Mouse (Mus musculus): ENCODE results near the gene Coro1b. TPM values are rescaled to one million over a fixed set of nuclear protein-coding genes. Genes with fewer than 3 reads are reported as not detected.
A peak's percentile ranks its signal among the peaks of the same experiment; 100 is the strongest.

Gene Coro1b
- total and polyA plus RNA-seq, 2 experiments from 2014 or later, result 95.2 to 116 TPM

DNA sequence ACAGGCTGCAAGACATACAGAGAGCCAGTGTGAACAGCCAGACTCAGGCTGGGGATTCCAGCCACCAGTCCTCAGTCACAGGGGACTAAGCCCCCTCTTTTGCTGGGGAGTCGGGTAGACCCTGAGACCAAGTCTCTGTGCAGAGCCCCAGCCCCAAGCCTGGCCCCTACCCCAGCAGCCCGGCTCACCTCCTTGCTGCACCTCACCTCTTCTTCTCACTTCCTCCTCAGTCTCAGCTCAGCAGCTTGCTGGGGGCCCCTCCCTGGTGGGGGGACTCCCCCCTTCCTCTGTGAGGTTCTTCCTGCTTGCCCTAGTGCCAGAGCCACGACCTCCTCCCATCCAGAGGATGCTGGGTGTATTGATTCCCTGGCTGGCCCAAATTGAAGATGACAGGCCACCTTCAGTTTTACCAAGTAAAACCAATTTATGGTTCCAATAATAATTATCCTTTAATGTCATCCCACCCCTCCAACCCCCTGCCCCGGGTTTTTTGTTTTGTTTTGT, 42.5 kb downstream of the Coro1b start, which contains the start of gene Tbc1d10c:
Gene Tbc1d10c, minus strand, starts transcription at position 454 of the 504 bp plus-strand sequence.
- peak within 1 kb of the TSS; percentile 100 for H3K9ac ChIP-seq (replicated peaks; ENCODE audit: low read length, poor library complexity, severe bottlenecking)
- ATAC-seq (ENCODE audit: low FRiP score) (no peak), DNase-seq (ENCODE audit: low spot score) (no peak)
- H3K27me3 ChIP-seq (ENCODE audit: insufficient read depth, low read length), result no peaks in the 10 kb centered on the region
- H3K4me2 ChIP-seq (ENCODE audit: low read depth, low read length, poor library complexity, severe bottlenecking), result peak within 1 kb of the TSS; percentile 88
- 67% methylated on average over 4 of the region's 4 CpGs for WGBS
- TF ChIP-seq CTCF (IDR thresholded peaks at IDR 0.05), result no peak
- peak within 1 kb of the TSS; percentile 94 for H3K4me3 ChIP-seq (ENCODE audit: low read depth, low read length)
- peak within 1 kb of the TSS; percentile 94 for H3K27ac ChIP-seq (ENCODE audit: low read depth, low read length)
- peaks cover 20% of the 10 kb centered on the region; the same call in 1 of the 2 replicates for H3K36me3 ChIP-seq (ENCODE audit: insufficient read depth, low read length)
- no peaks in the 10 kb centered on the region for H3K9me3 ChIP-seq (ENCODE audit: low read length)
- peaks cover 10% of the 10 kb centered on the region for H3K4me1 ChIP-seq (ENCODE audit: insufficient read depth, low read length)

DNA sequence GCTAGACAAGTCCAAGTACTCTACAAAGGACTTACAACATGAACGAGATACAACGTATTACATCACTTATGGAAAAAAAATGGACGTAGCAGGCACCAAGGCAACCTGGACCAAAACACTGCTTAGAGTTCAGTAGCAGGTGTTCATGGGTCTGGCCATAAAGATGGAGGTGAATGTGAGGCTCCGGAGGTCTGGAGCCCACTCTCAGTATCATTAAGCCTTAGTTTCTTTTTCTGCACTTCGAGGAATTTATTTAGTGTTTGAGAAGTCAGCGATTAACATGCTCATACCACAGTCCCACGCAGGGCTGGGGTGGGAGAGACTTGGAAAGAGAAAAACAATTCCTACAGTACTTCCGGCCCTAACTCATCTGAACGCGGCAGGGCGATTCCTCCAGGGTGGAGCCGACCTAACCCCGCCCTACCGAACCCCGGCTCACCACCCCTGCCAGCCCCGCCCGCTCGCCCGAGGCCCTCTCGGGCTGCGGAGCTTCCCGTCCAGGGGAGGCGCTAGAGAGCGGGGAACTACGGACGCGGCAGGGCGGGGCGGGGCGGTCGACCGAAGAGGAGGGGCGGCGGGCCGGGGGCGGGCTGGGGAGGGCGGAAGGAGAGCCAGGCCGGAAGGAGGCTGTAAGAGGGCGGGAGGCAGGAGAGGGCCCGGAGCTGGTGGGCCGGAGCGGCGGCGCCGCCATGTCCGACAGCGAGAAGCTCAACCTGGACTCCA, 43.3 kb downstream of the Coro1b start, which contains the start of gene Ppp1ca:
Gene Ppp1ca, plus strand, starts transcription at position 538 of the 723 bp plus-strand sequence.
- peak; percentile 81 for TF ChIP-seq CTCF (IDR thresholded peaks at IDR 0.05)
- Histone ChIP-seq H3K9me3 (ENCODE audit: low read length) (no peaks in the 10 kb centered on the region), H3K36me3 (ENCODE audit: insufficient read depth, low read length) (peaks cover 28% of the 10 kb centered on the region), H3K4me2 (ENCODE audit: low read depth, low read length, poor library complexity, severe bottlenecking) (peak within 1 kb of the TSS; percentile 88), H3K9ac (replicated peaks; ENCODE audit: low read length, poor library complexity, severe bottlenecking) (peak within 1 kb of the TSS; percentile 100), H3K27ac (ENCODE audit: low read depth, low read length) (peak within 1 kb of the TSS; percentile 94), H3K27me3 (ENCODE audit: insufficient read depth, low read length) (no peaks in the 10 kb centered on the region), H3K4me3 (ENCODE audit: low read depth, low read length) (peak within 1 kb of the TSS; percentile 94), H3K4me1 (ENCODE audit: insufficient read depth, low read length) (peaks cover 10% of the 10 kb centered on the region)
- peak; percentile 88 for ATAC-seq (ENCODE audit: low FRiP score)
- peak; percentile 90 for DNase-seq (ENCODE audit: low spot score)
- 6% methylated on average over 29 of the region's 47 CpGs for WGBS

DNA sequence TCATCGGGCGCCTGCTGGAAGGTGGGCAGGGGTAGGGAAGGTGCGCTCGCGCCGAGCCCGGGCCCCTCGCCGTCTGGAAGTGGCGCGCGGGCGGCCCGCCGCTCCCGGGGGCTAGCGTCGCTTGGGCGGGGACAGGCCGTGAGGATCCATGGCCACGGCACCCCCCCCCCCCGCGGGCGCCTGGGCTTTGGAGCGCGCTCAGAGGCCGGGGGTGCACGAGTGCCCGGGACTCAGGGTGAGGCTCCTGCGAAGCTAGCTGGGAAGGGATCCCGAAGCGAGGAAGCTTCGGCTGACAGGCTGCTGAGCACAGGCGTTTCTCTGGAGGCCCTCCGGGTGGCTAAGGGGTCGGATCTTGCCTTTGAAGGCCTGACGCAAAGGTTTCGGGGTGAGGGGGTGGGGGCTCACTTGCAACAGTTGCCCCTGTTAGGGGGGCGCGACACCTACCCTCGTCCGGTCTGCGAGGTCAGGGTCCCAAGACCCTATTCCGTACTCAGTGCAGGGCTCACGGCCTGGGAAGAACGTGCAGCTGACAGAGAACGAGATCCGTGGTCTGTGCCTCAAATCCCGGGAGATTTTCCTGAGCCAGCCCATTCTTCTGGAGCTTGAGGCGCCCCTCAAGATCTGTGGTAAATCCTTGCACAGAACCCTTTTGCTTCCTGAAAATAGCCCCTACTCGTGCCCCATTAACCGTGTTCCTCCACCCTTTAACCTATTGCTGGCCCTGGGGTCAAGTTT, 44.0 kb downstream of the Coro1b start:
- ATAC-seq (ENCODE audit: low FRiP score) (peak; percentile 44), DNase-seq (ENCODE audit: low spot score) (peak; percentile 58)
- H3K36me3 ChIP-seq (ENCODE audit: insufficient read depth, low read length), result peaks cover 36% of the 10 kb centered on the region
- no peaks in the 10 kb centered on the region for H3K9me3 ChIP-seq (ENCODE audit: low read length)
- peaks cover 10% of the 10 kb centered on the region for H3K4me1 ChIP-seq (ENCODE audit: insufficient read depth, low read length)
- TF ChIP-seq CTCF (IDR thresholded peaks at IDR 0.05), result no peak
- no peaks in the 10 kb centered on the region for H3K27me3 ChIP-seq (ENCODE audit: insufficient read depth, low read length)
- peak overlapping the region; percentile 94 for H3K4me3 ChIP-seq (ENCODE audit: low read depth, low read length)
- H3K9ac ChIP-seq (replicated peaks; ENCODE audit: low read length, poor library complexity, severe bottlenecking), result peak overlapping the region; percentile 100
- under 1% methylated on average over 48 of the region's 52 CpGs for WGBS
- peak overlapping the region; percentile 94 for H3K27ac ChIP-seq (ENCODE audit: low read depth, low read length)
- H3K4me2 ChIP-seq (ENCODE audit: low read depth, low read length, poor library complexity, severe bottlenecking), result peak overlapping the region; percentile 88

DNA sequence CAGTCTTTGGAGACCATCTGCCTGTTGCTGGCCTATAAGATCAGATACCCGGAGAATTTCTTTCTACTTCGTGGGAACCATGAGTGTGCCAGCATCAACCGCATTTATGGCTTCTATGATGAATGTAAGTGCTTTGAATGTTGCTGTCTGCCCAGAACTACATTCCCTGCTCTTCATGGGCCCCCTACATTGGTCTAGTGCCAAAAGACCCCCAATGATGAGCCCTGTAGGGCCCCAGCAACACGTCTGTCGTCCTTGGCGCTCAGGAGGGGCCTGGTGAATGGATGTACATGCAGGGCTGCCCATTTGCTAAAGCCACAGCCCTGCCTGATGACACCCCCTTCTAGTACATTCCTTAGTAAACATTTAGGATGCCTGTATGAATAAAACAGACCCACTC, 44.7 kb downstream of the Coro1b start:
- ATAC-seq (ENCODE audit: low FRiP score) (no peak), DNase-seq (ENCODE audit: low spot score) (no peak)
- H3K4me3 ChIP-seq (ENCODE audit: low read depth, low read length), result peak overlapping the region; percentile 94
- H3K4me1 ChIP-seq (ENCODE audit: insufficient read depth, low read length), result peaks cover 10% of the 10 kb centered on the region
- H3K27me3 ChIP-seq (ENCODE audit: insufficient read depth, low read length), result no peaks in the 10 kb centered on the region
- H3K4me2 ChIP-seq (ENCODE audit: low read depth, low read length, poor library complexity, severe bottlenecking), result peak overlapping the region; percentile 88
- peak overlapping the region; percentile 94; the same call in 1 of the 2 replicates for H3K27ac ChIP-seq (ENCODE audit: low read depth, low read length)
- 51% methylated on average over 6 of the region's 6 CpGs for WGBS
- no peak for TF ChIP-seq CTCF (IDR thresholded peaks at IDR 0.05)
- H3K9ac ChIP-seq (replicated peaks; ENCODE audit: low read length, poor library complexity, severe bottlenecking), result peak overlapping the region; percentile 100
- no peaks in the 10 kb centered on the region for H3K9me3 ChIP-seq (ENCODE audit: low read length)
- H3K36me3 ChIP-seq (ENCODE audit: insufficient read depth, low read length), result peaks cover 36% of the 10 kb centered on the region

DNA sequence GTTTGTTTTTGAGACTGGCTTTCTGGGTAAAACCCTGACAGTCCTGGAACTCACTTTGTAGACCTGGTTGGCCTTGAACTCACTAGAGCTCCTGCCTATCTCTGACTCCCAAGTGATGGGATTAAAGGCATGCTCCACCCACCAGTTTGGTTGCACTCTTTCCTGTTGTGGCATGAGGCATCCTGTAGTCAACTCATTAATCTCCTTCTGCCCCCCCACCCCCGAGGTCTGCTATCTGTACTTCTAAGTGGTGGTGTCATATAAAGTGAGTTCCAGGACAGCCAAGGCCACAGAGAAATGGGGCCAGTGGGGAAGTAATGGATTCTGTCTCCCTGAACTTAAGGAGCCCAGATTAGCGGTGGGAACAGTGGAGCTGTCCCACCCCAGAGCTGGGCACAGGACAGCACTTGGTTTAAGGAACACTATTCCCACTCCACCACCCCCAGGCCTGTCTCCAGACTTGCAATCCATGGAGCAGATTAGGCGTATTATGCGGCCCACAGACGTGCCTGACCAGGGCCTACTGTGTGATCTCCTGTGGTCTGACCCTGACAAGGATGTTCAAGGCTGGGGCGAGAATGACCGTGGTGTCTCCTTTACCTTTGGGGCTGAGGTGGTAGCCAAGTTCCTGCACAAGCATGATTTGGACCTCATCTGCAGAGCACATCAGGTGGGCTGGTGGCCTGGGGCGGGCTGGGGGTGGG, 45.8 kb downstream of the Coro1b start:
- Histone ChIP-seq H3K9ac (replicated peaks; ENCODE audit: low read length, poor library complexity, severe bottlenecking) (no peak overlapping the region), H3K27me3 (ENCODE audit: insufficient read depth, low read length) (no peaks in the 10 kb centered on the region), H3K27ac (ENCODE audit: low read depth, low read length) (no peak overlapping the region), H3K9me3 (ENCODE audit: low read length) (no peaks in the 10 kb centered on the region), H3K4me2 (ENCODE audit: low read depth, low read length, poor library complexity, severe bottlenecking) (no peak overlapping the region), H3K4me1 (ENCODE audit: insufficient read depth, low read length) (peaks cover 10% of the 10 kb centered on the region), H3K36me3 (ENCODE audit: insufficient read depth, low read length) (peaks cover 38% of the 10 kb centered on the region), H3K4me3 (ENCODE audit: low read depth, low read length) (no peak overlapping the region)
- ATAC-seq (ENCODE audit: low FRiP score), result no peak
- no peak for TF ChIP-seq CTCF (IDR thresholded peaks at IDR 0.05)
- WGBS, result 90% methylated on average over 8 of the region's 8 CpGs
- DNase-seq (ENCODE audit: low spot score), result no peak

Measured in midbrain, postnatal 0 days (tissue).